22 mouse cellular contexts compared by ENCODE assay signal in genomic region chr4:104888499-104889262, GRCm38 (mm10). TPM values are rescaled to one million over a fixed set of nuclear protein-coding genes. Genes with fewer than 3 reads are reported as not detected.
DNase-seq lines count a peak whose midpoint lies in the region; ATAC-seq and TF ChIP-seq lines count a peak whose summit lies in the region.
"Had no signal": no experiment of that assay in that cellular context is flagged by ENCODE, and none has a peak within 500 bp of the region (broad histone marks: within the 10 kb centered on the region; RNA-seq: fewer than 3 reads in every experiment).

No protein-coding gene starts in this region.

- 0 out of 2 replicates have a peak overlapping the region, but pooled peaks have one; percentile 5 for H3K27ac ChIP-seq in hindbrain, embryonic 11.5 days (ENCODE audit: low read depth, low read length)
- H3K27ac ChIP-seq in hindbrain, embryonic 16.5 days (ENCODE audit: low read depth, low read length), result no peak overlapping the region
- H3K27ac ChIP-seq in lung, embryonic 15.5 days, result no peak overlapping the region
- H3K27ac ChIP-seq: gastrocnemius, adult 2 months; liver, embryonic 12.5 days; stomach, embryonic 15.5 days had no signal

- no peaks in the 10 kb centered on the region for H3K36me3 ChIP-seq in hindbrain, embryonic 11.5 days (ENCODE audit: control insufficient read depth, insufficient read depth, low read length)
- no peaks in the 10 kb centered on the region for H3K36me3 ChIP-seq in hindbrain, embryonic 16.5 days (ENCODE audit: control insufficient read depth, insufficient read depth, low read length)
- no peaks in the 10 kb centered on the region for H3K36me3 ChIP-seq in lung, embryonic 15.5 days
- H3K36me3 ChIP-seq: liver, embryonic 12.5 days; stomach, embryonic 15.5 days had no signal

- TF ChIP-seq CTCF in brain, embryonic 14.5 days (IDR thresholded peaks at IDR 0.05; ENCODE audit: borderline replicate concordance, extremely low read depth, insufficient read depth, insufficient read length), result no peak

- 82% methylated on average over 9 of the region's 9 CpGs for WGBS in hindbrain, embryonic 11.5 days
- WGBS in hindbrain, embryonic 16.5 days, result 75% methylated on average over 9 of the region's 9 CpGs
- 54% methylated on average over 9 of the region's 9 CpGs for WGBS in lung, embryonic 15.5 days

- no peak overlapping the region for H3K4me2 ChIP-seq in hindbrain, embryonic 11.5 days (replicated peaks; ENCODE audit: low read depth, low read length)
- no peak overlapping the region for H3K4me2 ChIP-seq in hindbrain, embryonic 16.5 days (ENCODE audit: low read length)
- H3K4me2 ChIP-seq in lung, embryonic 15.5 days, result no peak overlapping the region
- H3K4me2 ChIP-seq: liver, embryonic 12.5 days; stomach, embryonic 15.5 days had no signal

- H3K4me1 ChIP-seq in hindbrain, embryonic 11.5 days (replicated peaks; ENCODE audit: control insufficient read depth, insufficient read depth, low read length), result peaks cover 2% of the 10 kb centered on the region; the same call in 1 of the 2 replicates
- H3K4me1 ChIP-seq in hindbrain, embryonic 16.5 days (ENCODE audit: control insufficient read depth, insufficient read depth, low read depth, low read length), result peaks cover 8% of the 10 kb centered on the region
- peaks cover 11% of the 10 kb centered on the region; the same call in 1 of the 2 replicates for H3K4me1 ChIP-seq in lung, embryonic 15.5 days
- H3K4me1 ChIP-seq: liver, embryonic 12.5 days had no signal

- DNase-seq in hindbrain, embryonic 11.5 days (ENCODE audit: low spot score), result no peak
- DNase-seq in lung, adult 18-20 months, result no peak
- peak; percentile 57 for DNase-seq in brain, embryonic 14.5 days (ENCODE audit: low read depth)
- DNase-seq in lung, postnatal 4 days, result peak; percentile 28 to 60
- DNase-seq in liver, result no peak
- DNase-seq in layer of hippocampus, adult 18-20 months (ENCODE audit: low spot score in 2 of 2), result no peak
- DNase-seq: adrenal gland, postnatal 14 days; cerebellum, adult 18-20 months; gastrocnemius, adult 2 months; heart, adult 18-20 months had no signal

- no peak for TF ChIP-seq POLR2A in brain, embryonic 14.5 days (IDR thresholded peaks at IDR 0.05; ENCODE audit: borderline replicate concordance, extremely low read depth, insufficient read depth, insufficient read length, poor library complexity, severe bottlenecking)

- ATAC-seq in hindbrain, embryonic 11.5 days (ENCODE audit: low FRiP score), result no peak
- ATAC-seq in hindbrain, embryonic 16.5 days, result no peak
- peak; percentile 83; the same call in 1 of the 2 replicates for ATAC-seq in lung, embryonic 15.5 days (ENCODE audit: borderline replicate concordance, extremely low read depth, low FRiP score, low TSS enrichment)
- ATAC-seq: intestine, postnatal 0 days; liver, embryonic 12.5 days had no signal

- H3K27me3 ChIP-seq in hindbrain, embryonic 11.5 days (ENCODE audit: control insufficient read depth, insufficient read depth, low read length), result no peaks in the 10 kb centered on the region
- H3K27me3 ChIP-seq in hindbrain, embryonic 16.5 days (replicated peaks; ENCODE audit: control insufficient read depth, insufficient read depth, low read length), result no peaks in the 10 kb centered on the region
- no peaks in the 10 kb centered on the region for H3K27me3 ChIP-seq in lung, embryonic 15.5 days
- H3K27me3 ChIP-seq: liver, embryonic 12.5 days; stomach, embryonic 15.5 days had no signal

- H3K9me3 ChIP-seq in hindbrain, embryonic 11.5 days (ENCODE audit: control insufficient read depth, low read length), result no peaks in the 10 kb centered on the region
- H3K9me3 ChIP-seq in hindbrain, embryonic 16.5 days (ENCODE audit: control insufficient read depth, low read length), result no peaks in the 10 kb centered on the region
- H3K9me3 ChIP-seq in lung, embryonic 15.5 days, result no peaks in the 10 kb centered on the region
- H3K9me3 ChIP-seq: liver, embryonic 12.5 days; stomach, embryonic 15.5 days had no signal

- no peak overlapping the region for H3K9ac ChIP-seq in hindbrain, embryonic 11.5 days (ENCODE audit: low read depth, low read length)
- no peak overlapping the region for H3K9ac ChIP-seq in hindbrain, embryonic 16.5 days (ENCODE audit: low read depth, low read length)
- no peak overlapping the region for H3K9ac ChIP-seq in lung, embryonic 15.5 days
- H3K9ac ChIP-seq: liver, embryonic 12.5 days; stomach, embryonic 15.5 days had no signal

- no peak overlapping the region for H3K4me3 ChIP-seq in hindbrain, embryonic 11.5 days (ENCODE audit: low read depth, low read length)
- H3K4me3 ChIP-seq in hindbrain, embryonic 16.5 days (ENCODE audit: low read length), result no peak overlapping the region
- no peak overlapping the region for H3K4me3 ChIP-seq in lung, embryonic 15.5 days
- H3K4me3 ChIP-seq: gastrocnemius, adult 2 months; liver, embryonic 12.5 days; stomach, embryonic 15.5 days had no signal

RNA-seq across cellular contexts. Expression of gene C8a, which starts 12.5 kb away (rescaled TPM):
- 0.13 TPM in 1 of 2 replicates, not detected in the other for polyA plus RNA-seq in hindbrain, embryonic 11.5 days (2014; fragmentation: Nextera tagmentation; extraction: Ambion mirVana)
- polyA plus RNA-seq in hindbrain, embryonic 16.5 days (2015; fragmentation: Nextera tagmentation; extraction: Ambion mirVana), result not detected in 2 replicates
- polyA plus RNA-seq in lung, embryonic 15.5 days (2015; fragmentation: Nextera tagmentation; extraction: Ambion mirVana), result 0.04 TPM in 1 of 2 replicates, not detected in the other
- 0.04 and 0.06 TPM in 2 replicates for polyA plus RNA-seq in brain, embryonic 14.5 days (2012; rRNA removed)
- total RNA-seq in layer of hippocampus, adult 18-20 months (2021), result not detected
- total RNA-seq: gastrocnemius, adult 2 months; heart, adult 18-20 months; hematopoietic stem cell, adult 5-6 weeks; left cerebral cortex, postnatal 36 days; megakaryocyte progenitor cell, adult 5-6 weeks had no signal
- polyA plus RNA-seq: embryonic facial prominence, embryonic 11.5 days; heart, embryonic 14.5 days; intestine, postnatal 0 days; spleen, adult 2 months; thymus, postnatal 0 days had no signal

RNA-seq across cellular contexts. Expression of gene Fyb2, which starts 24.6 kb away (rescaled TPM):
- polyA plus RNA-seq in hindbrain, embryonic 11.5 days (2014; fragmentation: Nextera tagmentation; extraction: Ambion mirVana), result 0.04 and 0.20 TPM in 2 replicates
- 0.11 and 0.16 TPM in 2 replicates for polyA plus RNA-seq in hindbrain, embryonic 16.5 days (2015; fragmentation: Nextera tagmentation; extraction: Ambion mirVana)
- 0.13 and 0.26 TPM in 2 replicates for polyA plus RNA-seq in lung, embryonic 15.5 days (2015; fragmentation: Nextera tagmentation; extraction: Ambion mirVana)
- 0.23 and 0.24 TPM in 2 replicates for polyA plus RNA-seq in brain, embryonic 14.5 days (2012; rRNA removed)
- 1 to 10 TPM; 2.6 TPM for total RNA-seq in layer of hippocampus, adult 18-20 months (2021)
- total RNA-seq: heart, adult 18-20 months; hematopoietic stem cell, adult 5-6 weeks; megakaryocyte progenitor cell, adult 5-6 weeks had no signal
- polyA plus RNA-seq: heart, embryonic 14.5 days; liver, embryonic 12.5 days had no signal

RNA-seq across cellular contexts. Expression of gene Gm17662, which starts 31.6 kb away (rescaled TPM):
- polyA plus RNA-seq in hindbrain, embryonic 11.5 days (2014; fragmentation: Nextera tagmentation; extraction: Ambion mirVana), result not detected in 2 replicates
- polyA plus RNA-seq in hindbrain, embryonic 16.5 days (2015; fragmentation: Nextera tagmentation; extraction: Ambion mirVana), result not detected in 2 replicates
- polyA plus RNA-seq in lung, embryonic 15.5 days (2015; fragmentation: Nextera tagmentation; extraction: Ambion mirVana), result not detected in 2 replicates
- polyA plus RNA-seq in brain, embryonic 14.5 days (2012; rRNA removed), result not detected in 2 replicates
- total RNA-seq in layer of hippocampus, adult 18-20 months (2021), result not detected
- total RNA-seq: adrenal gland, postnatal 14 days; gastrocnemius, adult 2 months; heart, adult 18-20 months; hematopoietic stem cell, adult 5-6 weeks; left cerebral cortex, postnatal 36 days; megakaryocyte progenitor cell, adult 5-6 weeks had no signal
- polyA plus RNA-seq: embryonic facial prominence, embryonic 11.5 days; heart, embryonic 14.5 days; intestine, postnatal 0 days; liver, embryonic 12.5 days; spleen, adult 2 months; stomach, embryonic 15.5 days; thymus, postnatal 0 days had no signal

Comparison
In these comparisons a context has a peak if more than half of its experiments do, and no peak if none do; other contexts are left out.
1. DNase-seq: peak in brain, embryonic 14.5 days (single experiment) and lung, postnatal 4 days (2 of 2); none in hindbrain, embryonic 11.5 days (single experiment), lung, adult 18-20 months (0 of 2), liver (single experiment) and layer of hippocampus, adult 18-20 months (0 of 2).